ENCODE assay signal across 8 mouse cellular contexts in the genomic region with DNA sequence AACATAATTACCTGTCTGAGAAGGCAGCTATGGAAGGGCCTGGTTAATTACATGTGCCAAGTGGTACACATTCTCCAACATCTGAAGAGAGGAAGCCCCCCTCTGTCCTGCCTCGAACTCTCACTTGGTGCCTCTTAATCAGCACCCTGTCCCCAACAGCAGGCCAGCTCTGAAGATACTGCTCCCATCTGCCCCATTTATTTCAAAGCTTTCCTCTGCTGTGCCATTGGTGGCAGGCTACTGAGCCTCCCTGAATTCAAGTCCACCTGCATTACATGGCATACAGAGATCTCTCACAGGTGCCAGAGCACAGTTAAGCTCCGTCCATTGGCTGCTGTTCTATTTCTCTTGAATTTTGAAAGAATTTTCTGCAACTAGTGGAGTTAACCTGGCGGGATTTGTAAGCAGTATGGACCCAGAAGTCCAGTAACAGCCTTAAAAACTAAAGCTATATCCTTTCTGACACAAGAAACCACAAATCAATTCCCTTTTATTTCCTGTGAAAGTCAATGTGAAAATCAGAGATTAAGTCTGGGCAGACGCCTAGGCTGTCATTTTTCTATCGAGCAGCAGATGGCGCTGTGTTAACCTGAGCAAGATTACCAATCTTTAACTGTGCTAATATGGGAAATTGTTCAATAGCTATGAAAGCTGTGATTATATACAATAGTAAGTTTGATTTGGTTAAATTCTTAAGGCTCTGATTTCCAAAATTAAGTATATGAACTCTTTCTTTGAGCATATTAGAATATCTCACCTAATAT. TPM values are rescaled to one million over a fixed set of nuclear protein-coding genes. Genes with fewer than 3 reads are reported as not detected.
DNase-seq lines count a peak whose midpoint lies in the region; ATAC-seq and TF ChIP-seq lines count a peak whose summit lies in the region.

No protein-coding gene starts in this region.

- DNase-seq in forebrain, embryonic 14.5 days (ENCODE audit: low spot score) = peak; percentile 61
- DNase-seq in forebrain, embryonic 10.5 days (ENCODE audit: extremely low spot score, low spot score) = no peak
- peak; percentile 35 for DNase-seq in left cerebral cortex, postnatal 4 days
- DNase-seq in left cerebral cortex, postnatal 10 days (ENCODE audit: extremely low spot score in 1 of 2, low spot score in 2 of 2) = no peak
- peak; percentile 70 for DNase-seq in CD4-positive, CD25-positive, alpha-beta regulatory T cell, adult 2 months (ENCODE audit: low read depth, low spot score)
- peak; percentile 44 for DNase-seq in lung, postnatal 36 days

- H3K4me2 ChIP-seq in forebrain, embryonic 14.5 days (ENCODE audit: low read length) = no peak overlapping the region

- WGBS in forebrain, embryonic 14.5 days = 31% methylated on average over 6 of the region's 6 CpGs
- WGBS in forebrain, embryonic 10.5 days = 30% methylated on average over 6 of the region's 6 CpGs

- H3K4me1 ChIP-seq in forebrain, embryonic 14.5 days (ENCODE audit: control insufficient read depth, insufficient read depth, low read length) = no peaks in the 10 kb centered on the region
- no peaks in the 10 kb centered on the region for H3K4me1 ChIP-seq in forebrain, embryonic 10.5 days
- no peaks in the 10 kb centered on the region for H3K4me1 ChIP-seq in cortical plate, adult 2 months (ENCODE audit: control insufficient read depth, insufficient read depth, low read length)

- intact Hi-C loops in left cerebral cortex, postnatal 4 days (cut with DNase I) = no loop called here
- intact Hi-C loops in left cerebral cortex, postnatal 10 days (cut with DNase I) = no loop called here

- H3K27ac ChIP-seq in forebrain, embryonic 14.5 days (ENCODE audit: low read depth, low read length) = no peak overlapping the region
- no peak overlapping the region for H3K27ac ChIP-seq in forebrain, embryonic 10.5 days
- no peak overlapping the region for H3K27ac ChIP-seq in cortical plate, adult 2 months (ENCODE audit: insufficient read depth, low read length)

- H3K27me3 ChIP-seq in forebrain, embryonic 14.5 days (replicated peaks; ENCODE audit: control insufficient read depth, insufficient read depth, low read length) = no peaks in the 10 kb centered on the region
- no peaks in the 10 kb centered on the region for H3K27me3 ChIP-seq in forebrain, embryonic 10.5 days (ENCODE audit: poor library complexity, severe bottlenecking)

- H3K9ac ChIP-seq in forebrain, embryonic 14.5 days (ENCODE audit: low read length) = no peak overlapping the region

- no peak for TF ChIP-seq POLR2A in cortical plate, adult 2 months (IDR thresholded peaks at IDR 0.05; ENCODE audit: extremely low read depth, insufficient read depth, low read length)

- H3K4me3 ChIP-seq in forebrain, embryonic 14.5 days (ENCODE audit: low read depth, low read length) = no peak overlapping the region
- no peak overlapping the region for H3K4me3 ChIP-seq in forebrain, embryonic 10.5 days
- H3K4me3 ChIP-seq in cortical plate, adult 2 months (ENCODE audit: insufficient read depth, low read length) = no peak overlapping the region

- ATAC-seq in forebrain, embryonic 14.5 days = no peak; the same call in 1 of the 2 replicates
- ATAC-seq in megakaryocyte-erythroid progenitor cell, adult 5-6 weeks (replicated peaks; ENCODE audit: low FRiP score, low TSS enrichment, poor library complexity, severe bottlenecking) = no peak

- no peaks in the 10 kb centered on the region for H3K9me3 ChIP-seq in forebrain, embryonic 14.5 days (replicated peaks; ENCODE audit: control insufficient read depth, low read length)
- H3K9me3 ChIP-seq in forebrain, embryonic 10.5 days = no peaks in the 10 kb centered on the region

- TF ChIP-seq CTCF in cortical plate, adult 2 months (IDR thresholded peaks at IDR 0.05; ENCODE audit: extremely low read depth, insufficient read depth, low read length) = peak; percentile 70

- no peaks in the 10 kb centered on the region for H3K36me3 ChIP-seq in forebrain, embryonic 14.5 days (ENCODE audit: control insufficient read depth, insufficient read depth, low read length)
- H3K36me3 ChIP-seq in forebrain, embryonic 10.5 days (replicated peaks) = no peaks in the 10 kb centered on the region

RNA-seq across cellular contexts. Expression of gene Il16, which starts 49.9 kb away (rescaled TPM):
- 0.91 and 1.3 TPM in 2 replicates for polyA plus RNA-seq in forebrain, embryonic 14.5 days (2014; fragmentation: Nextera tagmentation; extraction: Ambion mirVana)
- polyA plus RNA-seq in forebrain, embryonic 10.5 days (2016; fragmentation: Nextera tagmentation; extraction: Ambion mirVana) = 0.76 and 0.95 TPM in 2 replicates
- total RNA-seq in left cerebral cortex, postnatal 4 days (2021) = 1 to 10 TPM; 1.6 TPM
- total RNA-seq in left cerebral cortex, postnatal 10 days (2021) = 1 to 10 TPM; 2.4 to 2.7 TPM
- 1.6 and 5.4 TPM in 2 replicates for polyA plus RNA-seq in cortical plate, adult 2 months (2012; rRNA removed)
- 11.0 and 12.1 TPM in 2 replicates for total RNA-seq in megakaryocyte-erythroid progenitor cell, adult 5-6 weeks (2014; fragmentation: Nextera tagmentation)
- total RNA-seq in megakaryocyte-erythroid progenitor cell, adult 5-6 weeks (2017) = 11.0 and 12.9 TPM in 2 replicates

Comparison
In these comparisons a context has a peak if more than half of its experiments do, and no peak if none do; other contexts are left out.
1. DNase-seq: peak in forebrain, embryonic 14.5 days (single experiment), left cerebral cortex, postnatal 4 days (single experiment), CD4-positive, CD25-positive, alpha-beta regulatory T cell, adult 2 months (single experiment) and lung, postnatal 36 days (single experiment); none in forebrain, embryonic 10.5 days (single experiment) and left cerebral cortex, postnatal 10 days (0 of 2).